Mouse (Mus musculus): ENCODE data around the gene Dapk2. TPM values are rescaled to one million over a fixed set of nuclear protein-coding genes. Genes with fewer than 3 reads are reported as not detected.

Dapk2 gene
- polyA plus RNA-seq, 1 experiment from 2014 or later, result 9.0 TPM

- ATAC-seq (replicated peaks; ENCODE audit: low FRiP score), result no peak
- Histone ChIP-seq H3K4me3 (ENCODE audit: low read depth, low read length) (no peak overlapping the region), H3K9me3 (ENCODE audit: control insufficient read depth, low read length) (no peaks in the 10 kb centered on the region), H3K9ac (ENCODE audit: low read length) (no peak overlapping the region), H3K27me3 (ENCODE audit: control insufficient read depth, insufficient read depth, low read length) (no peaks in the 10 kb centered on the region), H3K4me1 (replicated peaks; ENCODE audit: control insufficient read depth, insufficient read depth, low read length) (no peaks in the 10 kb centered on the region), H3K36me3 (ENCODE audit: control insufficient read depth, insufficient read depth, low read length) (no peaks in the 10 kb centered on the region), H3K27ac (ENCODE audit: low read depth, low read length) (no peak overlapping the region), H3K4me2 (ENCODE audit: low read depth, low read length, severe bottlenecking) (no peak overlapping the region)
- DNase-seq (ENCODE audit: low spot score), result no peak
- WGBS, result 86% methylated on average over 7 of the region's 7 CpGs
Measured at GRCm38 (mm10) chr9:66239173-66239572, 81.2 kb downstream of the Dapk2 start.

DNA sequence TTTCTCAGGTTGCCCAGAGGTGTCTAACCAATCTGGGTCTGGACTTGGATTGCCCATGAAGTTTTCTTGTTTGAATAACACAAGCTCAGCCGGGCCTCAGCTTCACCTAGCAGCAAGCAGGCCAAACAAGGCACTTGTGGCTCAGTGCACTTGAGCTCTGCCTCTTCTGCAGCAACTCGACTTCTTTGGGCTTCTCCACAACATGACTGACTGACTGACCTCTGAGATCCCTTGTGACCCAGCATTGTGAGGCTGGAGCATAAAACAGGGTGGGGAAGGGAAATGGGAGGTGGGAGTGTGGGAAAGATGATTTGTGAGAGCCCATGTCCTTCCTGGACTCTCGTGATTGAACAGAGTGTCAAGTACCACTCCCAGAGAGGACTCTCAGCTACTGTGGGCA, 81.7 kb downstream of the Dapk2 start:
- no peak overlapping the region for H3K27ac ChIP-seq (ENCODE audit: low read depth, low read length)
- no peak overlapping the region for H3K4me3 ChIP-seq (ENCODE audit: low read depth, low read length)
- no peak for ATAC-seq (replicated peaks; ENCODE audit: low FRiP score)
- 88% methylated on average over 3 of the region's 3 CpGs for WGBS
- H3K9me3 ChIP-seq (ENCODE audit: control insufficient read depth, low read length), result no peaks in the 10 kb centered on the region
- no peaks in the 10 kb centered on the region for H3K4me1 ChIP-seq (replicated peaks; ENCODE audit: control insufficient read depth, insufficient read depth, low read length)
- H3K36me3 ChIP-seq (ENCODE audit: control insufficient read depth, insufficient read depth, low read length), result no peaks in the 10 kb centered on the region
- H3K4me2 ChIP-seq (ENCODE audit: low read depth, low read length, severe bottlenecking), result no peak overlapping the region
- no peak overlapping the region for H3K9ac ChIP-seq (ENCODE audit: low read length)
- no peak for DNase-seq (ENCODE audit: low spot score)
- H3K27me3 ChIP-seq (ENCODE audit: control insufficient read depth, insufficient read depth, low read length), result no peaks in the 10 kb centered on the region

DNA sequence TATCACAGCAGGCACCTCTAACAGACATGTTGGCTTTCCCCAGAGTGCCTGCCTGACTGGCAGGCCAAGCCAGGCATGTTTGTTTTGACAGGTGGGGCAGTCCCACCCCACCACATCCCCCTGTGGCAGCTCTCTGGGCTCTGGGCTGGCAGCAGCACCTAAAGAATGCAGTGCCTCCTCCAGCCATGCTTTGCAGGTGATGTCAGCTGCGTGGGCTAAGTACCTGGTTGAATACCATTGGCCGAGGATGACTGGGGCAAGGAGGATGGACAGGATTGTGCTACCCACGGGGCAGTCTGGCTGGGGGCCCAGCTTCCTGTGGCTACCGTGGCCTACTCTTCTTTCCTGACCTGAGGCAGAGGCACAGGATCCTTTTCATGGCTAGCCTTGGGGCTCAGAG, 82.5 kb downstream of the Dapk2 start:
- H3K36me3 ChIP-seq (ENCODE audit: control insufficient read depth, insufficient read depth, low read length), result no peaks in the 10 kb centered on the region
- no peak overlapping the region for H3K4me2 ChIP-seq (ENCODE audit: low read depth, low read length, severe bottlenecking)
- H3K27ac ChIP-seq (ENCODE audit: low read depth, low read length), result no peak overlapping the region
- no peak overlapping the region for H3K4me3 ChIP-seq (ENCODE audit: low read depth, low read length)
- H3K27me3 ChIP-seq (ENCODE audit: control insufficient read depth, insufficient read depth, low read length), result no peaks in the 10 kb centered on the region
- WGBS, result 73% methylated on average over 4 of the region's 4 CpGs
- no peak overlapping the region for H3K9ac ChIP-seq (ENCODE audit: low read length)
- H3K9me3 ChIP-seq (ENCODE audit: control insufficient read depth, low read length), result no peaks in the 10 kb centered on the region
- no peak for DNase-seq (ENCODE audit: low spot score)
- ATAC-seq (replicated peaks; ENCODE audit: low FRiP score), result no peak
- no peaks in the 10 kb centered on the region for H3K4me1 ChIP-seq (replicated peaks; ENCODE audit: control insufficient read depth, insufficient read depth, low read length)

- Histone ChIP-seq H3K27me3 (ENCODE audit: control insufficient read depth, insufficient read depth, low read length) (no peaks in the 10 kb centered on the region), H3K4me1 (replicated peaks; ENCODE audit: control insufficient read depth, insufficient read depth, low read length) (no peaks in the 10 kb centered on the region), H3K9me3 (ENCODE audit: control insufficient read depth, low read length) (no peaks in the 10 kb centered on the region), H3K36me3 (ENCODE audit: control insufficient read depth, insufficient read depth, low read length) (no peaks in the 10 kb centered on the region), H3K9ac (ENCODE audit: low read length) (no peak overlapping the region), H3K4me3 (ENCODE audit: low read depth, low read length) (no peak overlapping the region), H3K4me2 (ENCODE audit: low read depth, low read length, severe bottlenecking) (no peak overlapping the region), H3K27ac (ENCODE audit: low read depth, low read length) (no peak overlapping the region)
- DNase-seq (ENCODE audit: low spot score), result no peak
- 63% methylated on average over 3 of the region's 3 CpGs for WGBS
- no peak for ATAC-seq (replicated peaks; ENCODE audit: low FRiP score)
Measured at GRCm38 (mm10) chr9:66240991-66241390, 83.0 kb downstream of the Dapk2 start.

GRCm38 (mm10) chr9:66241722-66242121, 83.7 kb downstream of the Dapk2 start:
- no peaks in the 10 kb centered on the region for H3K27me3 ChIP-seq (ENCODE audit: control insufficient read depth, insufficient read depth, low read length)
- H3K4me3 ChIP-seq (ENCODE audit: low read depth, low read length), result no peak overlapping the region
- no peak overlapping the region for H3K27ac ChIP-seq (ENCODE audit: low read depth, low read length)
- H3K9ac ChIP-seq (ENCODE audit: low read length), result no peak overlapping the region
- ATAC-seq (replicated peaks; ENCODE audit: low FRiP score) (no peak), DNase-seq (ENCODE audit: low spot score) (no peak)
- WGBS, result 86% methylated on average over 4 of the region's 4 CpGs
- H3K9me3 ChIP-seq (ENCODE audit: control insufficient read depth, low read length), result no peaks in the 10 kb centered on the region
- no peak overlapping the region for H3K4me2 ChIP-seq (ENCODE audit: low read depth, low read length, severe bottlenecking)
- no peaks in the 10 kb centered on the region for H3K36me3 ChIP-seq (ENCODE audit: control insufficient read depth, insufficient read depth, low read length)
- H3K4me1 ChIP-seq (replicated peaks; ENCODE audit: control insufficient read depth, insufficient read depth, low read length), result no peaks in the 10 kb centered on the region

GRCm38 (mm10) chr9:66243240-66243639, 85.2 kb downstream of the Dapk2 start:
- ATAC-seq (replicated peaks; ENCODE audit: low FRiP score) (no peak), DNase-seq (ENCODE audit: low spot score) (no peak)
- H3K4me2 ChIP-seq (ENCODE audit: low read depth, low read length, severe bottlenecking), result no peak overlapping the region
- H3K27me3 ChIP-seq (ENCODE audit: control insufficient read depth, insufficient read depth, low read length), result no peaks in the 10 kb centered on the region
- no peaks in the 10 kb centered on the region for H3K9me3 ChIP-seq (ENCODE audit: control insufficient read depth, low read length)
- no peaks in the 10 kb centered on the region for H3K4me1 ChIP-seq (replicated peaks; ENCODE audit: control insufficient read depth, insufficient read depth, low read length)
- H3K27ac ChIP-seq (ENCODE audit: low read depth, low read length), result no peak overlapping the region
- H3K9ac ChIP-seq (ENCODE audit: low read length), result no peak overlapping the region
- no peaks in the 10 kb centered on the region for H3K36me3 ChIP-seq (ENCODE audit: control insufficient read depth, insufficient read depth, low read length)
- WGBS, result 75% methylated on average over 4 of the region's 4 CpGs
- no peak overlapping the region for H3K4me3 ChIP-seq (ENCODE audit: low read depth, low read length)

DNA sequence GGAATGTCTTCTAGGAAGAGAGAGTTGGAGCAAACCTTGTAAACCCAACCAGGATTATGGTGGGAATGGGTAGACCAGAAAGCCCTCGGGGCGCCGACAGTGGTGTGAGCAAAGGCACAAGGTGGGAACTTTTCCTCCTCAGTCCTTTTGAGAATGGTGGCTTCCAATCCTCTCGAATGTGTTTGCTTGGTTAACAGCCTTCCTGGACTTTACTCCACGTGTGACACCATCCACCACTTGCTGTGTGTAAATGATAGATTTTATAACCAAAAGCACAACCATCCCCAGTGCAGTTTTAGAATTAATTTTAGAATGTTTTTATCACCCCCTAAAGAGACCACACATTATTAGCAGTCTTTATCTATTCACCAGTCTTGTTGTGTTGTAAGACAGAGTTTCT, 86.1 kb downstream of the Dapk2 start:
- DNase-seq (ENCODE audit: low spot score) (no peak), ATAC-seq (replicated peaks; ENCODE audit: low FRiP score) (no peak)
- H3K4me1 ChIP-seq (replicated peaks; ENCODE audit: control insufficient read depth, insufficient read depth, low read length), result no peaks in the 10 kb centered on the region
- H3K4me3 ChIP-seq (ENCODE audit: low read depth, low read length), result no peak overlapping the region
- H3K4me2 ChIP-seq (ENCODE audit: low read depth, low read length, severe bottlenecking), result no peak overlapping the region
- WGBS, result 88% methylated on average over 5 of the region's 5 CpGs
- no peaks in the 10 kb centered on the region for H3K36me3 ChIP-seq (ENCODE audit: control insufficient read depth, insufficient read depth, low read length)
- no peak overlapping the region for H3K9ac ChIP-seq (ENCODE audit: low read length)
- H3K27ac ChIP-seq (ENCODE audit: low read depth, low read length), result no peak overlapping the region
- H3K9me3 ChIP-seq (ENCODE audit: control insufficient read depth, low read length), result no peaks in the 10 kb centered on the region
- no peaks in the 10 kb centered on the region for H3K27me3 ChIP-seq (ENCODE audit: control insufficient read depth, insufficient read depth, low read length)

DNA sequence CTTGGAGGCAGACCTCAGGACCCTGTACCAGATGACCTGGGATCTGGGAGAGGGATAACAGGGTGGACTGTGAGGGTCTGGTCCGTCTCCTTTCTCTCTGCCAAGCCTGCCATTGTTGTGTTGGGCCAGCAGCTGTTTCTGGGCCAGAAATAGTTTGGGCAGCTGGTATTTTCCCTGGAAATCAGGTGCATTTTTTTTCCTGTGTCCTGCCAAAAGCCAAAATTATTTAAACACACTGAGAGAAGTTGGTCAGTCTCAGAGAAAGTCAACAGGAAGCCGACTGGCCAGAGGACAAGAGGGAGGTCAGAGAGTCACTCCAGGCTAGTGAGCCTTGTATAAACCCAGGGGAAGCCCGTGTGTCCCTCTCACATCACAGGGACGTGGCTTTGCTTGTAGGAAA, 87.7 kb downstream of the Dapk2 start:
- Histone ChIP-seq H3K4me1 (replicated peaks; ENCODE audit: control insufficient read depth, insufficient read depth, low read length) (no peaks in the 10 kb centered on the region), H3K9me3 (ENCODE audit: control insufficient read depth, low read length) (no peaks in the 10 kb centered on the region), H3K4me2 (ENCODE audit: low read depth, low read length, severe bottlenecking) (no peak overlapping the region), H3K27ac (ENCODE audit: low read depth, low read length) (no peak overlapping the region), H3K4me3 (ENCODE audit: low read depth, low read length) (no peak overlapping the region), H3K27me3 (ENCODE audit: control insufficient read depth, insufficient read depth, low read length) (no peaks in the 10 kb centered on the region), H3K9ac (ENCODE audit: low read length) (no peak overlapping the region), H3K36me3 (ENCODE audit: control insufficient read depth, insufficient read depth, low read length) (no peaks in the 10 kb centered on the region)
- no peak for DNase-seq (ENCODE audit: low spot score)
- no peak for ATAC-seq (replicated peaks; ENCODE audit: low FRiP score)
- WGBS, result 69% methylated on average over 4 of the region's 4 CpGs

GRCm38 (mm10) chr9:66249281-66249680, 91.3 kb downstream of the Dapk2 start:
- H3K9ac ChIP-seq (ENCODE audit: low read length), result no peak overlapping the region
- H3K4me3 ChIP-seq (ENCODE audit: low read depth, low read length), result no peak overlapping the region
- H3K4me1 ChIP-seq (replicated peaks; ENCODE audit: control insufficient read depth, insufficient read depth, low read length), result no peaks in the 10 kb centered on the region
- WGBS, result 92% methylated on average over 6 of the region's 6 CpGs
- H3K4me2 ChIP-seq (ENCODE audit: low read depth, low read length, severe bottlenecking), result no peak overlapping the region
- H3K36me3 ChIP-seq (ENCODE audit: control insufficient read depth, insufficient read depth, low read length), result no peaks in the 10 kb centered on the region
- ATAC-seq (replicated peaks; ENCODE audit: low FRiP score) (no peak), DNase-seq (ENCODE audit: low spot score) (no peak)
- H3K27me3 ChIP-seq (ENCODE audit: control insufficient read depth, insufficient read depth, low read length), result no peaks in the 10 kb centered on the region
- no peak overlapping the region for H3K27ac ChIP-seq (ENCODE audit: low read depth, low read length)
- H3K9me3 ChIP-seq (ENCODE audit: control insufficient read depth, low read length), result no peaks in the 10 kb centered on the region

Data from forebrain, embryonic 11.5 days (tissue).